Mouse (Mus musculus): ENCODE results near the gene Paqr4.

DNA sequence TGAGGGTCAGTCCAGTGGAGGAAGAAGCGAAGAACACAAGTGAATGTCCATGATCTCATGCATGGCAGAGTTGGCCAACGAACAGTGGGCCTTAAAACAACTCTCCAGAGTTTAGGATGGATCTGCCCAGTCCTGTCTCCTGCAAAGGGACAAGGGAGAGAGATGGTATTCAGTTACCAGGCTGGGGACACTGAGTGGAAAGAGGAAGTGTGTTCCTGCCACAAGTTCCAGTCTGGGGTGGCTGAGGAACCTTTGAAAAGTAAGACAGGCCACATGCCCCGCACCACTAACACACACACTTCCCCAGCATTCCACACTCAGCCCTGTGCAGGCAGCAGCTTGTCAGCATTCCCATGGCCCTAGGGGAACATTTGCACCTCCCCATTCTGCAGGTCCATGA lies 6.1 kb upstream of the Paqr4 start:
- TF ChIP-seq CTCF (IDR thresholded peaks at IDR 0.05) = no peak
- no peak for TF ChIP-seq EP300 (IDR thresholded peaks at IDR 0.05)
